Mouse (Mus musculus) inflammation-experienced regulatory T-cells, adult 6 months (primary cell): ENCODE results near the gene Iqschfp. TPM values are rescaled to one million over a fixed set of nuclear protein-coding genes. Genes with fewer than 3 reads are reported as not detected.

Source experiments
- ATAC-seq: one replicate; pipeline ENCODE4 v1.8.0; 2017
- polyA plus RNA-seq, 3 experiments: library from polyadenylated mRNA; unstranded; fragments of 100-300 nt; shearing (Covaris generic); gene quantifications; one replicate each; pipeline ENCODE4 v1.2.1; 2017

Gene Iqschfp
- polyA plus RNA-seq, 3 experiments from 2014 or later = not detected

- ATAC-seq = no peak
Observed at GRCm38 (mm10) chr3:68582103-68582740, 690.2 kb downstream of the Iqschfp start.

GRCm38 (mm10) chr3:68583031-68583693, 691.1 kb downstream of the Iqschfp start:
- ATAC-seq = no peak

GRCm38 (mm10) chr3:68583771-68584511, 691.9 kb downstream of the Iqschfp start:
- no peak for ATAC-seq

- ATAC-seq = no peak
Observed at GRCm38 (mm10) chr3:68585213-68585612, 693.2 kb downstream of the Iqschfp start.

GRCm38 (mm10) chr3:68586646-68587064, 694.6 kb downstream of the Iqschfp start:
- ATAC-seq = no peak

- no peak for ATAC-seq
Observed at GRCm38 (mm10) chr3:68587567-68588245, 695.7 kb downstream of the Iqschfp start.

GRCm38 (mm10) chr3:68589220-68589840, 697.3 kb downstream of the Iqschfp start:
- ATAC-seq = no peak

- no peak for ATAC-seq
Observed at GRCm38 (mm10) chr3:68590436-68590835, 698.4 kb downstream of the Iqschfp start.

GRCm38 (mm10) chr3:68592575-68592974, 700.5 kb downstream of the Iqschfp start:
- ATAC-seq = no peak

- ATAC-seq = no peak
Observed at GRCm38 (mm10) chr3:68593073-68593867, 701.2 kb downstream of the Iqschfp start.

- no peak for ATAC-seq
Observed at GRCm38 (mm10) chr3:68595316-68595925, 703.4 kb downstream of the Iqschfp start.

- ATAC-seq = no peak
Observed at GRCm38 (mm10) chr3:68596938-68597337, 704.9 kb downstream of the Iqschfp start.

GRCm38 (mm10) chr3:68602891-68603290, 710.9 kb downstream of the Iqschfp start:
- no peak for ATAC-seq

GRCm38 (mm10) chr3:68604467-68604866, 712.4 kb downstream of the Iqschfp start:
- no peak for ATAC-seq

- no peak for ATAC-seq
Observed at GRCm38 (mm10) chr3:68604962-68605361, 712.9 kb downstream of the Iqschfp start.

GRCm38 (mm10) chr3:68605942-68606603, 714.0 kb downstream of the Iqschfp start:
- ATAC-seq = no peak

- ATAC-seq = no peak
Observed at GRCm38 (mm10) chr3:68606730-68607129, 714.7 kb downstream of the Iqschfp start.

- ATAC-seq = no peak
Observed at GRCm38 (mm10) chr3:68607336-68607735, 715.3 kb downstream of the Iqschfp start.

GRCm38 (mm10) chr3:68608848-68609497, 716.9 kb downstream of the Iqschfp start:
- ATAC-seq = no peak

- ATAC-seq = no peak
Observed at GRCm38 (mm10) chr3:68610011-68610410, 718.0 kb downstream of the Iqschfp start.
